Mouse (Mus musculus) MEL (cell line): Measurements from ENCODE around the gene Rnf182. TPM values are rescaled to one million over a fixed set of nuclear protein-coding genes. Genes with fewer than 3 reads are reported as not detected.

Experiments
- DNase-seq: peaks from one replicate; pipeline ENCODE4 v3.0.0; 2011; ENCODE audit warnings: low read depth, low spot score
- H3K27ac ChIP-seq: 2 replicates; pipeline ENCODE4 v1.5.1; 2012; ENCODE audit warnings: low read depth, mild to moderate bottlenecking, control low read depth, low read length, moderate library complexity; ENCODE audit not compliant: control insufficient read depth
- H3K27me3 ChIP-seq, 2 experiments: fragments of 150-350 bp in 1 of 2; sonication (generic) in 1 of 2; 2 replicates each; pipeline ENCODE4 v1.6.1; 2012; ENCODE audit warnings: low read length in 2 of 2, mild to moderate bottlenecking in 2 of 2, improper control_type of control experiment in 1 of 2, moderate library complexity in 1 of 2; ENCODE audit not compliant: insufficient read depth in 2 of 2, control insufficient read depth in 1 of 2
- H3K36me3 ChIP-seq, 2 experiments: 2 replicates each; pipeline ENCODE4 v1.6.1; 2012 to 2014; ENCODE audit warnings: low read length in 2 of 2, improper control_type of control experiment in 1 of 2, inconsistent platforms in 1 of 2, mild to moderate bottlenecking in 1 of 2; ENCODE audit not compliant: insufficient read depth in 2 of 2, control insufficient read depth in 1 of 2
- H3K4me1 ChIP-seq, 2 experiments: fragments of 150-350 bp in 1 of 2; sonication (generic) in 1 of 2; 2 replicates each; pipeline ENCODE4 v1.6.1; 2012; ENCODE audit warnings: low read length in 2 of 2, improper control_type of control experiment in 1 of 2, mild to moderate bottlenecking in 1 of 2; ENCODE audit not compliant: insufficient read depth in 2 of 2, control insufficient read depth in 1 of 2
- H3K4me3 ChIP-seq, 2 experiments: fragments of 150-350 bp in 1 of 2; sonication (generic) in 1 of 2; 2 replicates each; pipeline ENCODE4 v1.5.1; 2012; ENCODE audit warnings: low read depth in 2 of 2, low read length in 2 of 2, mild to moderate bottlenecking in 2 of 2, moderate library complexity in 2 of 2, control low read depth in 1 of 2, improper control_type of control experiment in 1 of 2; ENCODE audit not compliant: control insufficient read depth in 1 of 2, insufficient read depth in 1 of 2
- H3K79me2 ChIP-seq: 2 replicates; pipeline ENCODE4 v1.6.1; 2012; ENCODE audit warnings: mild to moderate bottlenecking, low read length, moderate library complexity; ENCODE audit not compliant: control insufficient read depth, poor library complexity, insufficient read depth
- H3K9ac ChIP-seq: 2 replicates; pipeline ENCODE4 v1.6.1; 2012; ENCODE audit warnings: low read depth, mild to moderate bottlenecking, control low read depth, low read length, moderate library complexity; ENCODE audit not compliant: control insufficient read depth, poor library complexity, severe bottlenecking
- H3K9me3 ChIP-seq: fragments of 150-350 bp; sonication (generic); replicated peaks from 2 replicates; pipeline ENCODE4 v1.6.1; 2012; ENCODE audit warnings: mild to moderate bottlenecking, low read length, improper control_type of control experiment, moderate library complexity; ENCODE audit not compliant: insufficient read depth
- CHD1 ChIP-seq: IDR thresholded peaks from 2 replicates; pipeline ENCODE4 v1.6.1; 2012; ENCODE audit warnings: low read depth, mild to moderate bottlenecking, inconsistent platforms, low read length, improper control_type of control experiment
- CHD2 ChIP-seq: IDR thresholded peaks from 2 replicates; pipeline ENCODE4 v1.6.1; 2011; ENCODE audit warnings: low read length, improper control_type of control experiment
- CTCF ChIP-seq, 3 experiments: IDR thresholded peaks in 2 of 3; conservative IDR thresholded peaks in 1 of 3; 2 replicates each; pipeline ENCODE4 v1.5.1; 2011 to 2012; ENCODE audit warnings: low read length in 3 of 3, low read depth in 2 of 3, mild to moderate bottlenecking in 2 of 3, improper control_type of control experiment in 1 of 3, inconsistent platforms in 1 of 3, mixed read lengths in 1 of 3, moderate library complexity in 1 of 3; ENCODE audit not compliant: control insufficient read depth in 1 of 3, insufficient read depth in 1 of 3, poor library complexity in 1 of 3, severe bottlenecking in 1 of 3
- EP300 ChIP-seq, 2 experiments: IDR thresholded peaks; 2 replicates each; pipeline ENCODE4 v1.6.1; 2011; ENCODE audit warnings: improper control_type of control experiment in 2 of 2, low read length in 2 of 2, low read depth in 1 of 2, mild to moderate bottlenecking in 1 of 2
- GABPA ChIP-seq: IDR thresholded peaks from 2 replicates; pipeline ENCODE4 v1.6.1; 2012; ENCODE audit warnings: low read depth, mild to moderate bottlenecking, inconsistent platforms, low read length, improper control_type of control experiment, moderate library complexity
- GATA1 ChIP-seq: IDR thresholded peaks from 2 replicates; pipeline ENCODE4 v1.6.1; 2011; ENCODE audit warnings: low read depth, low read length, improper control_type of control experiment
- HCFC1 ChIP-seq: IDR thresholded peaks from 2 replicates; pipeline ENCODE4 v1.6.1; 2012; ENCODE audit warnings: low read depth, mild to moderate bottlenecking, inconsistent platforms, low read length, improper control_type of control experiment, moderate library complexity
- KAT2A ChIP-seq: conservative IDR thresholded peaks from 2 replicates; pipeline ENCODE4 v1.6.1; 2012; ENCODE audit warnings: low read depth, low read length, improper control_type of control experiment, inconsistent platforms
- MAX ChIP-seq: IDR thresholded peaks from 2 replicates; pipeline ENCODE4 v1.6.1; 2011; ENCODE audit warnings: low read length, improper control_type of control experiment
- MEF2A ChIP-seq: IDR thresholded peaks from 2 replicates; pipeline ENCODE4 v1.6.1; 2014; ENCODE audit warnings: low read depth, mild to moderate bottlenecking, inconsistent platforms, low read length, improper control_type of control experiment; ENCODE audit not compliant: poor library complexity, insufficient replicate concordance, severe bottlenecking; ENCODE audit errors: extremely low read depth
- MXI1 ChIP-seq: IDR thresholded peaks from 2 replicates; pipeline ENCODE4 v1.6.1; 2011; ENCODE audit warnings: mild to moderate bottlenecking, low read depth, low read length, improper control_type of control experiment
- MYB ChIP-seq: IDR thresholded peaks from 2 replicates; pipeline ENCODE4 v1.6.1; 2011; ENCODE audit warnings: mild to moderate bottlenecking, low read depth, low read length, improper control_type of control experiment
- NELFE ChIP-seq: IDR thresholded peaks from 2 replicates; pipeline ENCODE4 v1.6.1; 2011; ENCODE audit warnings: low read depth, low read length, improper control_type of control experiment
- POLR2AphosphoS5 ChIP-seq: IDR thresholded peaks from 2 replicates; pipeline ENCODE4 v1.6.1; 2012; ENCODE audit warnings: low read depth, borderline replicate concordance, mild to moderate bottlenecking, inconsistent platforms, low read length, moderate library complexity, mixed read lengths
- RCOR1 ChIP-seq: IDR thresholded peaks from 2 replicates; pipeline ENCODE4 v1.6.1; 2012; ENCODE audit warnings: low read depth, mild to moderate bottlenecking, inconsistent platforms, low read length, improper control_type of control experiment
- SIN3A ChIP-seq: IDR thresholded peaks from 2 replicates; pipeline ENCODE4 v1.6.1; 2012; ENCODE audit warnings: low read length, improper control_type of control experiment, inconsistent platforms
- SMC3 ChIP-seq: IDR thresholded peaks from 2 replicates; pipeline ENCODE4 v1.6.1; 2011; ENCODE audit warnings: low read depth, low read length, improper control_type of control experiment
- TBP ChIP-seq: IDR thresholded peaks from 2 replicates; pipeline ENCODE4 v1.8.0; 2011; ENCODE audit warnings: low read depth, low read length, improper control_type of control experiment
- TCF12 ChIP-seq: IDR thresholded peaks from 2 replicates; pipeline ENCODE4 v1.6.1; 2014; ENCODE audit warnings: low read depth, mild to moderate bottlenecking, inconsistent platforms, low read length, improper control_type of control experiment, moderate library complexity
- UBTF ChIP-seq: IDR thresholded peaks from 2 replicates; pipeline ENCODE4 v1.6.1; 2012; ENCODE audit warnings: low read depth, mild to moderate bottlenecking, inconsistent platforms, low read length, improper control_type of control experiment, moderate library complexity, borderline replicate concordance; ENCODE audit not compliant: insufficient read depth
- USF1 ChIP-seq: IDR thresholded peaks from 2 replicates; pipeline ENCODE4 v1.6.1; 2014; ENCODE audit warnings: low read depth, mild to moderate bottlenecking, inconsistent platforms, low read length, improper control_type of control experiment, moderate library complexity
- USF2 ChIP-seq, 2 experiments: IDR thresholded peaks; 2 replicates each; pipeline ENCODE4 v1.6.1; 2011 to 2012; ENCODE audit warnings: improper control_type of control experiment in 2 of 2, low read length in 2 of 2, borderline replicate concordance in 1 of 2, inconsistent platforms in 1 of 2, low read depth in 1 of 2, mild to moderate bottlenecking in 1 of 2; ENCODE audit not compliant: insufficient read depth in 1 of 2
- ZC3H11A ChIP-seq: IDR thresholded peaks from 2 replicates; pipeline ENCODE4 v1.6.1; 2012; ENCODE audit warnings: low read depth, mild to moderate bottlenecking, inconsistent platforms, low read length, improper control_type of control experiment
- ZKSCAN1 ChIP-seq: IDR thresholded peaks from 2 replicates; pipeline ENCODE4 v1.6.1; 2012; ENCODE audit warnings: low read depth, mild to moderate bottlenecking, inconsistent platforms, low read length, improper control_type of control experiment, moderate library complexity
- ZNF384 ChIP-seq: IDR thresholded peaks from 2 replicates; pipeline ENCODE4 v1.6.1; 2012; ENCODE audit warnings: low read depth, mild to moderate bottlenecking, inconsistent platforms, low read length, improper control_type of control experiment
- polyA plus RNA-seq, 2 experiments: library from polyadenylated mRNA; stranded (reverse) in 1 of 2; unstranded in 1 of 2; fragments of >175 nt in 1 of 2; fragments of >200 nt in 1 of 2; gene quantifications; 2 replicates each; pipeline versions ENCODE4 v1.2.1 to v1.2.4; 2012; ENCODE audit warnings: low replicate concordance in 2 of 2, low read depth in 1 of 2; ENCODE audit not compliant: insufficient read length in 2 of 2, insufficient read depth in 1 of 2, missing spikeins in 1 of 2
- total RNA-seq: library from RNA; depleted of rRNA; stranded (reverse); fragments of 300-350 nt; gene quantifications from 2 replicates; pipeline ENCODE4 v1.2.3, GENCODE M21; 2012

The Rnf182 gene
- total and polyA plus RNA-seq, 3 experiments: 0.04 TPM; not detected in 2

DNA sequence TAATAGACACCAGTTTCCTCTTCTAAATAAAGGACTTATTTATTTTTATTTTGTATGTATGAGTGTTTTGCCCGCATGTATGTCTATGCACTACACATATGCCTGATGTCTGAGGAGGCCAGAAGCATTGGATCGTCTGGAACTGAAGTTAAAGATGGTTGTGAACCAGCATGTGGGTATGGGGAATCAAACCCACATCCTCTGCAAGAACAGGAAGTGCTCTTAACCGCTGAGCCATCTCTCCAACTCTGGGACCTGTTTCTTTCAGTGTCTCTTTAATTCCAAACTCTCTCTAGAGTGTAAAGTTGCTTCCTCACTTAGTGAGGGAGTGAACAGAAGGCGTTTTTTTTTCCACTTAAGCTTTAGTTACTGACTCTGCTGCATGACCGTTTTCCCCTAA lies 12.4 kb downstream of the Rnf182 start:
- no peaks in the 10 kb centered on the region for H3K4me1 ChIP-seq
- no peak overlapping the region for H3K9ac ChIP-seq
- no peak overlapping the region for H3K4me3 ChIP-seq
- no peaks in the 10 kb centered on the region for H3K27me3 ChIP-seq
- H3K79me2 ChIP-seq: no peaks in the 10 kb centered on the region
- TF ChIP-seq MXI1 (no peak), CHD1 (no peak), KAT2A (no peak), POLR2AphosphoS5 (no peak), MAX (no peak), SMC3 (no peak), GABPA (no peak), UBTF (no peak), RCOR1 (no peak), GATA1 (no peak), CHD2 (no peak), TBP (no peak), USF2 (IDR thresholded peaks at IDR 0.05; ENCODE audit: borderline replicate concordance in 1 of 2, insufficient read depth in 1 of 2, low read depth in 1 of 2, low read length in 2 of 2) (no peak), HCFC1 (no peak), NELFE (no peak), MEF2A (no peak), TCF12 (no peak), EP300 (IDR thresholded peaks at IDR 0.05; ENCODE audit: low read depth in 1 of 2, low read length in 2 of 2) (no peak)
- no peak for DNase-seq
- H3K36me3 ChIP-seq: no peaks in the 10 kb centered on the region
- no peaks in the 10 kb centered on the region for H3K9me3 ChIP-seq
- H3K27ac ChIP-seq: no peak overlapping the region

DNA sequence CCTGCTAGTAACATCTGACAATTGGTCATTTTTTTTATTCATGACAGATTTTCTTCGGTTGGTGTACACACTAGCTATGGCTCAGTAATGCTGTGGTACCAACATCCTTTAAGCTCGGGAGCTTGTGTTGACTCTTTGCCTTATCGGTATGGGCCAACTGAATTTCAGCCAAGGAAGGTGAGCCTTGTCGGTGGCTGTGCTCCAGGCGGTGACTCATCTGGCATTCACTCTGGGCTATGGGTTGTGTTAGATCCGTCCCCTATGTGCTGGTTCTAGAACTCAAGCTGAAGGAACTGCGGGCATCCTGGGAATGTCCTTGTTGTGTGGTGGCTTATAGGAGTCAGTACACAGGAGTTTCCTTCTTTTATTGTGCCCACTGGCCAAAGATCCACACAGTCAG lies 14.3 kb downstream of the Rnf182 start:
- Histone ChIP-seq H3K9ac (no peak overlapping the region), H3K36me3 (no peaks in the 10 kb centered on the region), H3K9me3 (no peaks in the 10 kb centered on the region), H3K79me2 (no peaks in the 10 kb centered on the region), H3K27me3 (no peaks in the 10 kb centered on the region; a peak in 2 of 4 replicates), H3K4me1 (no peaks in the 10 kb centered on the region), H3K27ac (no peak overlapping the region), H3K4me3 (no peak overlapping the region)
- TF ChIP-seq CTCF (IDR thresholded peaks at IDR 0.05 in 2 of 3, conservative IDR thresholded peaks at IDR 0.05 in 1 of 3; ENCODE audit: control insufficient read depth in 1 of 3, insufficient read depth in 1 of 3, low read depth in 2 of 3, low read length in 3 of 3, poor library complexity in 1 of 3, severe bottlenecking in 1 of 3) (no peak), HCFC1 (no peak), KAT2A (no peak), SMC3 (no peak), GATA1 (no peak), GABPA (no peak), ZC3H11A (no peak), TBP (no peak), CHD1 (no peak), ZNF384 (no peak), ZKSCAN1 (no peak), UBTF (no peak), USF1 (no peak), EP300 (IDR thresholded peaks at IDR 0.05; ENCODE audit: low read depth in 1 of 2, low read length in 2 of 2) (no peak), SIN3A (no peak), MEF2A (no peak), MYB (no peak)
- DNase-seq: no peak
